Mouse (Mus musculus) ES-E14 (cell line): ENCODE data around the gene Hoxa5. TPM values are rescaled to one million over a fixed set of nuclear protein-coding genes. Genes with fewer than 3 reads are reported as not detected.

Experiments used
- DNase-seq: peaks from one replicate; pipeline ENCODE4 v3.0.0-alpha.2; 2013; ENCODE audit warnings: low read depth, low spot score
- H3K27ac ChIP-seq: 2 replicates; pipeline ENCODE4 v1.5.1; 2012; ENCODE audit warnings: low read depth, mild to moderate bottlenecking, low read length, moderate library complexity, mixed read lengths; ENCODE audit not compliant: poor library complexity, insufficient read depth, severe bottlenecking
- H3K36me3 ChIP-seq: 2 replicates; pipeline ENCODE4 v1.6.1; 2012; ENCODE audit warnings: mild to moderate bottlenecking, low read length, moderate library complexity, mixed read lengths; ENCODE audit not compliant: control insufficient read depth, poor library complexity, insufficient read depth, severe bottlenecking
- H3K4me1 ChIP-seq, 2 experiments: fragments of 150-350 bp in 1 of 2; sonication (generic) in 1 of 2; 2 replicates each; pipeline ENCODE4 v1.6.1; 2012; ENCODE audit warnings: low read length in 2 of 2, mild to moderate bottlenecking in 1 of 2, mixed read lengths in 1 of 2; ENCODE audit not compliant: control insufficient read depth in 2 of 2, insufficient read depth in 2 of 2, poor library complexity in 1 of 2
- H3K4me3 ChIP-seq, 2 experiments: fragments of 150-350 bp in 1 of 2; sonication (generic) in 1 of 2; 2 replicates each; pipeline ENCODE4 v1.5.1; 2012; ENCODE audit warnings: low read length in 2 of 2, low read depth in 1 of 2, mild to moderate bottlenecking in 1 of 2, mixed read lengths in 1 of 2; ENCODE audit not compliant: insufficient read depth in 1 of 2, poor library complexity in 1 of 2, severe bottlenecking in 1 of 2
- H3K9ac ChIP-seq: 2 replicates; pipeline ENCODE4 v1.6.1; 2012; ENCODE audit warnings: low read depth, mild to moderate bottlenecking, low read length, mixed read lengths; ENCODE audit not compliant: poor library complexity, insufficient read depth, severe bottlenecking
- H3K9me3 ChIP-seq: fragments of 150-350 bp; sonication (generic); 2 replicates; pipeline ENCODE4 v1.6.1; 2012; ENCODE audit warnings: low read depth, mild to moderate bottlenecking, low read length; ENCODE audit not compliant: control insufficient read depth, insufficient read depth
- CHD2 ChIP-seq: IDR thresholded peaks from 2 replicates; pipeline ENCODE4 v1.6.1; 2014; ENCODE audit warnings: mild to moderate bottlenecking, low read depth, low read length, inconsistent platforms
- HCFC1 ChIP-seq: IDR thresholded peaks from 2 replicates; pipeline ENCODE4 v1.6.1; 2012; ENCODE audit warnings: low read length, inconsistent platforms, borderline replicate concordance; ENCODE audit not compliant: insufficient read depth
- MAFK ChIP-seq: IDR thresholded peaks from 2 replicates; pipeline ENCODE4 v1.6.1; 2014; ENCODE audit warnings: mild to moderate bottlenecking, low read depth, low read length, inconsistent platforms; ENCODE audit not compliant: insufficient read depth
- ZC3H11A ChIP-seq: IDR thresholded peaks from 2 replicates; pipeline ENCODE4 v1.6.1; 2012; ENCODE audit warnings: low read depth, mild to moderate bottlenecking, inconsistent platforms, low read length, borderline replicate concordance
- ZNF384 ChIP-seq: IDR thresholded peaks from 2 replicates; pipeline ENCODE4 v1.6.1; 2012; ENCODE audit warnings: low read depth, low read length, inconsistent platforms
- in situ Hi-C, 2 experiments: fragments of 600-800 bp; cut with MboI; formaldehyde crosslinking; loops; one replicate each; pipeline ENCODE4 v1.15.1; 2025; ENCODE audit warnings: low sequenced_read_pairs in 2 of 2, inconsistent platforms in 1 of 2; ENCODE audit not compliant: unreplicated experiment in 2 of 2
- total RNA-seq: library from RNA; depleted of rRNA; stranded (reverse); fragments of 300-350 nt; gene quantifications from 2 replicates; pipeline ENCODE4 v1.2.3, GENCODE M21; 2012; rRNA removed

The Hoxa5 gene
- total RNA-seq, 1 experiment: 0.49 TPM

- Histone ChIP-seq H3K36me3 (no peaks in the 10 kb centered on the region), H3K9ac (no peak overlapping the region), H3K4me1 (peaks cover 0 to 9% of the 10 kb centered on the region in 2 experiments; a peak in 1 of 4 replicates), H3K9me3 (no peaks in the 10 kb centered on the region), H3K4me3 (no peak overlapping the region), H3K27ac (no peak overlapping the region)
- in situ Hi-C loops: no loop called here
- no peak for TF ChIP-seq ZC3H11A
- TF ChIP-seq CHD2: no peak
- no peak for TF ChIP-seq ZNF384
- no peak for TF ChIP-seq HCFC1
- no peak for TF ChIP-seq MAFK
- no peak for DNase-seq
These were observed 50.3 kb downstream of the Hoxa5 start for GRCm38 (mm10) chr6:52154044-52154443.

DNA sequence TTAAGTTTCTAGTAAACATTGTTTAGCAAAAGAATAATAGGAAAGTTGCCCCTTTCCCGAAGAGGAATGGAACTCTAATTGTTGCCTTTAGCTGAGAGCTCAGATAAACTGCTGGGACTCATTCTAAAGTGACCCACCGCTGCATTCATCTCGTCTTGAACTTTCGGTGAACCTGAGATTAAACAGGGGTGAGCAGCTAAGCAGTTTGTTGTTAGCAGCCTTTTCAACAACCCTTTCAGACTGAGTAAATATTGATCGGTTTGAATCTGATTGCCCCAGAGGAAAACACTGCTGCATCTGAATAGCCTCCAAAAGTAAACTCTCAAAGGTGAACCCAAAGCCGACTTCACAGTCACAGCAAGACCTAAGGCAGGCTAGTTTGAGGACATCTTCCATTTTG is 51.1 kb downstream of the Hoxa5 start:
- no peaks in the 10 kb centered on the region for H3K36me3 ChIP-seq
- no peak for TF ChIP-seq ZNF384
- no peak for TF ChIP-seq CHD2
- no peak for TF ChIP-seq MAFK
- no peak overlapping the region for H3K27ac ChIP-seq
- H3K4me3 ChIP-seq: no peak overlapping the region
- H3K9me3 ChIP-seq: no peaks in the 10 kb centered on the region
- in situ Hi-C loops: no loop called here
- H3K4me1 ChIP-seq: peaks cover 0 to 8% of the 10 kb centered on the region in 2 experiments; a peak in 1 of 4 replicates
- no peak overlapping the region for H3K9ac ChIP-seq
- DNase-seq: no peak

DNA sequence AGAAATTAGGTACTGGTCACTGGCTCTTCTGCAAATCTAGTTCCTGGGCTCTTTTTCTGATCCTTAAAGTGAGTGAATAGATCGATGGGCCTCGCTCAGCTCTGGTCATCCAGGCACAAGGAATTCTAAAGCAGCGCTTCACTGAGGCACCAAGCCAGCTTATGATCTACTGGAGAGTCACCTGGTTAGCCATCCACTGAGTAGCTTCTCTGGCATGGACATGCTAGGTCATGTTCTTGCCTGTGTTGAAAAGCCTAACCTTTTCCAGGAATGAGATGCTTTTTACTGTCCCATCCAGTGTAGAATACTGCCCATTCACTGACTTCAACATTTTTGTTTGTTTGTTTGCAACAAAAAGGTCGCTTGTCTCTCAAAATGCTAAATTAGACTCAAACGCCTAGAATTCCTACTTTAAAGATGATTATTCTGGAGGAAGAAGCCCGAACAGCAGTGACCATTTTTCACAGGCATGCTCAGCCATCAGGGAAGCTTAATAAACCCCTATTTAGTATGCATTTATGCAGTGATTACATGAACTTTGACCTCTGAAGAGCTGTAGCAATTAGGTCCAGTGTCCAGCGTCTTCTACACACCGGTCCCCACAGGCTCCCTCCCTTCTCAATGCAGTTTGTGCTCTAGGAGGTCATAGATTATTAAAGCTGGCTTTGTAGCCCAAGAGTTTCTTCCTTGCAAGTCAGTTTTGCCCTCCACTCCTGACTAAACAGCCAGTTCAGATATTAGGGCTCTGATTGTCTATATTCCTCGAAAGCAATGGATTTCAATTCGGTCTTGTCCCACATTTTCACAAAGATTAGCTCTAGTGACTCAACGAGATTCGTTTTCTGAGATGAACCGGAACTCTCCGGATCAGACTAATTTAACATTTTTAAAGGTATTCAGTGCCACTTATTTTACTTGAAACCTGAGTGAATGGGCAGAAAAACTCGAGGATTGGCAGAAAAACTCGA is 51.9 kb downstream of the Hoxa5 start:
- Histone ChIP-seq H3K9me3 (no peaks in the 10 kb centered on the region), H3K9ac (no peak overlapping the region), H3K4me1 (peaks cover 0 to 7% of the 10 kb centered on the region in 2 experiments; a peak in 1 of 4 replicates), H3K36me3 (no peaks in the 10 kb centered on the region), H3K27ac (no peak overlapping the region), H3K4me3 (no peak overlapping the region)
- in situ Hi-C loops: no loop called here
- DNase-seq: no peak
- no peak for TF ChIP-seq MAFK
- TF ChIP-seq ZNF384: no peak
- no peak for TF ChIP-seq CHD2
- TF ChIP-seq HCFC1: no peak
- TF ChIP-seq ZC3H11A: no peak

Other genes with a start within 250 kb of the Hoxa5 start
- 19.6 and 25.1 TPM in 2 replicates for gene Skap2, start 192.0 kb downstream of the Hoxa5 start, total RNA-seq
- gene Hoxa1, start 46.3 kb downstream of the Hoxa5 start, total RNA-seq: 1.1 and 3.5 TPM in 2 replicates
- gene Hoxa2, start 39.8 kb downstream of the Hoxa5 start, total RNA-seq: 0.27 TPM in 1 of 2 replicates, not detected in the other
- gene 5730596B20Rik, start 27.1 kb downstream of the Hoxa5 start, total RNA-seq: 0.18 TPM in 1 of 2 replicates, not detected in the other
- gene Hoxa4, start 12.8 kb downstream of the Hoxa5 start, total RNA-seq: 0.13 TPM in 1 of 2 replicates, not detected in the other
- gene Hoxa6, start 4.1 kb upstream of the Hoxa5 start, total RNA-seq: not detected in 2 replicates
- 0.27 TPM in 1 of 2 replicates, not detected in the other for gene Hoxa3, start 8.7 kb upstream of the Hoxa5 start, total RNA-seq
- gene Gm28308, start 8.8 kb upstream of the Hoxa5 start, total RNA-seq: 0.31 TPM in 1 of 2 replicates, not detected in the other
- 0.42 and 0.89 TPM in 2 replicates for gene Hoxa7, start 17.3 kb upstream of the Hoxa5 start, total RNA-seq
- 0.26 and 1.4 TPM in 2 replicates for gene Hoxa9, start 26.5 kb upstream of the Hoxa5 start, total RNA-seq
- 0.16 and 0.80 TPM in 2 replicates for gene Hoxa10, start 36.3 kb upstream of the Hoxa5 start, total RNA-seq
- 0.31 TPM in 1 of 2 replicates, not detected in the other for gene Hoxa11, start 41.2 kb upstream of the Hoxa5 start, total RNA-seq
- 0.21 and 0.40 TPM in 2 replicates for gene Hoxa13, start 56.3 kb upstream of the Hoxa5 start, total RNA-seq
- 0.32 and 0.54 TPM in 2 replicates for gene Evx1, start 108.9 kb upstream of the Hoxa5 start, total RNA-seq